Mouse (Mus musculus) olfactory bulb, adult 2 months (tissue): ENCODE results near the gene Prmt9.

ENCODE experiments used
- CTCF ChIP-seq: fragments of 200-500 bp; IDR thresholded peaks from 2 replicates; pipeline ENCODE4 v1.5.1; 2012; ENCODE audit warnings: low read depth, mild to moderate bottlenecking, low read length, moderate library complexity; ENCODE audit not compliant: insufficient read depth
- POLR2A ChIP-seq: fragments of 200-500 bp; IDR thresholded peaks from 2 replicates; pipeline ENCODE4 v1.6.1; 2012; ENCODE audit warnings: mild to moderate bottlenecking, low read depth, low read length, moderate library complexity; ENCODE audit not compliant: insufficient read depth

GRCm38 (mm10) chr8:77500264-77500663 is 48.9 kb upstream of the Prmt9 start:
- TF ChIP-seq CTCF (no peak), POLR2A (no peak)
